Mouse (Mus musculus) lung, embryonic 15.5 days (tissue): ENCODE data around the gene 1110051M20Rik. TPM values are rescaled to one million over a fixed set of nuclear protein-coding genes. Genes with fewer than 3 reads are reported as not detected.
A peak's percentile ranks its signal among the peaks of the same experiment; 100 is the strongest.

Experiments used
- ATAC-seq: fragments of 200-750 bp; cut with Nextera tagmentation; 2 replicates; pipeline ENCODE4 v1.8.0; 2017; ENCODE audit warnings: moderate number of reproducible peaks, borderline replicate concordance; ENCODE audit not compliant: low FRiP score, low TSS enrichment; ENCODE audit errors: extremely low read depth
- H3K27ac ChIP-seq: fragments of 300-500 bp; sonication (generic); 2 replicates; pipeline ENCODE4 v1.5.1; 2015; ENCODE audit warnings: moderate library complexity, mild to moderate bottlenecking, inconsistent platforms
- H3K27me3 ChIP-seq: fragments of 300-500 bp; sonication (generic); 2 replicates; pipeline ENCODE4 v1.6.1; 2015; ENCODE audit warnings: inconsistent platforms
- H3K36me3 ChIP-seq: fragments of 300-500 bp; sonication (generic); 2 replicates; pipeline ENCODE4 v1.6.1; 2015; ENCODE audit warnings: inconsistent platforms
- H3K4me1 ChIP-seq: fragments of 300-500 bp; sonication (generic); 2 replicates; pipeline ENCODE4 v1.6.1; 2015; ENCODE audit warnings: inconsistent platforms
- H3K4me2 ChIP-seq: fragments of 300-500 bp; sonication (generic); 2 replicates; pipeline ENCODE4 v1.6.1; 2015; ENCODE audit warnings: inconsistent platforms, mild to moderate bottlenecking, moderate library complexity
- H3K4me3 ChIP-seq: fragments of 300-500 bp; sonication (generic); 2 replicates; pipeline ENCODE4 v1.5.1; 2015; ENCODE audit warnings: mild to moderate bottlenecking, inconsistent platforms
- H3K9ac ChIP-seq: fragments of 300-500 bp; sonication (generic); 2 replicates; pipeline ENCODE4 v1.6.1; 2015; ENCODE audit warnings: inconsistent platforms
- H3K9me3 ChIP-seq: fragments of 300-500 bp; sonication (generic); 2 replicates; pipeline ENCODE4 v1.6.1; 2016; ENCODE audit warnings: inconsistent platforms
- WGBS: fragments of 180-500 bp; shearing (Covaris S2); methylation state at CpG from one replicate; pipeline ENCODE4 v1.1.7; 2015; 5-methylcytosine and 5-hydroxymethylcytosine counted together
- polyA plus RNA-seq: library from polyadenylated mRNA; unstranded; fragments of >200 nt; fragmentation: Nextera tagmentation; extraction: Ambion mirVana; gene quantifications from 2 replicates; pipeline ENCODE4 v1.2.1, GENCODE M21; 2015

The 1110051M20Rik gene
- polyA plus RNA-seq, 1 experiment from 2014 or later: 66.8 TPM

GRCm38 (mm10) chr2:91470055-91470647, 25.6 kb upstream of the 1110051M20Rik start:
- H3K27me3 ChIP-seq: no peaks in the 10 kb centered on the region
- no peaks in the 10 kb centered on the region for H3K9me3 ChIP-seq
- peaks cover 32% of the 10 kb centered on the region for H3K36me3 ChIP-seq
- H3K4me1 ChIP-seq: peaks cover 25% of the 10 kb centered on the region
- no peak overlapping the region for H3K4me3 ChIP-seq
- 52% methylated on average over 7 of the region's 7 CpGs for WGBS
- no peak for ATAC-seq
- H3K27ac ChIP-seq: no peak overlapping the region
- H3K4me2 ChIP-seq: no peak overlapping the region
- no peak overlapping the region for H3K9ac ChIP-seq

- WGBS: 43% methylated on average over 8 of the region's 8 CpGs
- Histone ChIP-seq H3K27me3 (no peaks in the 10 kb centered on the region), H3K27ac (peak overlapping the region; percentile 46), H3K4me1 (peaks cover 27% of the 10 kb centered on the region), H3K36me3 (peaks cover 9% of the 10 kb centered on the region), H3K4me2 (no peak overlapping the region; the same call in 1 of the 2 replicates), H3K4me3 (no peak overlapping the region), H3K9ac (no peak overlapping the region), H3K9me3 (no peaks in the 10 kb centered on the region)
- no peak for ATAC-seq
Measured at GRCm38 (mm10) chr2:91467613-91468012, 23.1 kb upstream of the 1110051M20Rik start.

GRCm38 (mm10) chr2:91465934-91466333, 21.4 kb upstream of the 1110051M20Rik start:
- H3K4me2 ChIP-seq: no peak overlapping the region
- WGBS: 79% methylated on average over 3 of the region's 3 CpGs
- H3K9me3 ChIP-seq: no peaks in the 10 kb centered on the region
- no peak overlapping the region for H3K9ac ChIP-seq
- no peak for ATAC-seq
- H3K27me3 ChIP-seq: no peaks in the 10 kb centered on the region
- H3K36me3 ChIP-seq: no peaks in the 10 kb centered on the region
- no peak overlapping the region for H3K4me3 ChIP-seq
- H3K27ac ChIP-seq: no peak overlapping the region
- H3K4me1 ChIP-seq: peaks cover 43% of the 10 kb centered on the region

GRCm38 (mm10) chr2:91462681-91463080, 18.2 kb upstream of the 1110051M20Rik start:
- Histone ChIP-seq H3K27ac (peak overlapping the region; percentile 64; the same call in 1 of the 2 replicates), H3K9ac (peak overlapping the region; percentile 15), H3K27me3 (no peaks in the 10 kb centered on the region), H3K4me3 (no peak overlapping the region), H3K36me3 (no peaks in the 10 kb centered on the region), H3K9me3 (no peaks in the 10 kb centered on the region), H3K4me2 (peak overlapping the region; percentile 21; the same call in 1 of the 2 replicates), H3K4me1 (peaks cover 54% of the 10 kb centered on the region)
- ATAC-seq: no peak
- WGBS: 26% methylated on average over 12 of the region's 12 CpGs

GRCm38 (mm10) chr2:91462196-91462595, 17.7 kb upstream of the 1110051M20Rik start:
- Histone ChIP-seq H3K4me1 (peaks cover 49% of the 10 kb centered on the region), H3K4me3 (no peak overlapping the region), H3K4me2 (peak overlapping the region; percentile 21; the same call in 1 of the 2 replicates), H3K27ac (peak overlapping the region; percentile 64), H3K27me3 (no peaks in the 10 kb centered on the region), H3K9me3 (no peaks in the 10 kb centered on the region), H3K9ac (peak overlapping the region; percentile 6; the same call in 1 of the 2 replicates), H3K36me3 (no peaks in the 10 kb centered on the region)
- no peak for ATAC-seq
- WGBS: 15% methylated on average over 2 of the region's 2 CpGs

GRCm38 (mm10) chr2:91461341-91461740, 16.8 kb upstream of the 1110051M20Rik start:
- peaks cover 52% of the 10 kb centered on the region for H3K4me1 ChIP-seq
- peak overlapping the region; percentile 64 for H3K27ac ChIP-seq
- no peaks in the 10 kb centered on the region for H3K9me3 ChIP-seq
- H3K4me2 ChIP-seq: peak overlapping the region; percentile 19; the same call in 1 of the 2 replicates
- no peak overlapping the region for H3K4me3 ChIP-seq
- WGBS: 38% methylated on average over 3 of the region's 3 CpGs
- ATAC-seq: no peak
- H3K27me3 ChIP-seq: no peaks in the 10 kb centered on the region
- H3K9ac ChIP-seq: no peak overlapping the region
- no peaks in the 10 kb centered on the region for H3K36me3 ChIP-seq

- no peak for ATAC-seq
- Histone ChIP-seq H3K4me1 (peaks cover 54% of the 10 kb centered on the region), H3K4me2 (no peak overlapping the region), H3K9me3 (no peaks in the 10 kb centered on the region), H3K27me3 (no peaks in the 10 kb centered on the region), H3K9ac (no peak overlapping the region), H3K27ac (no peak overlapping the region), H3K36me3 (no peaks in the 10 kb centered on the region), H3K4me3 (no peak overlapping the region)
- WGBS: 59% methylated on average over 7 of the region's 7 CpGs
Measured at GRCm38 (mm10) chr2:91460771-91461170, 16.3 kb upstream of the 1110051M20Rik start.

GRCm38 (mm10) chr2:91460076-91460475, 15.6 kb upstream of the 1110051M20Rik start:
- Histone ChIP-seq H3K27me3 (no peaks in the 10 kb centered on the region), H3K9me3 (no peaks in the 10 kb centered on the region), H3K4me2 (peak overlapping the region; percentile 74), H3K4me1 (peaks cover 60% of the 10 kb centered on the region), H3K36me3 (no peaks in the 10 kb centered on the region), H3K4me3 (peak overlapping the region; percentile 72; the same call in 1 of the 2 replicates), H3K9ac (no peak overlapping the region), H3K27ac (peak overlapping the region; percentile 96; the same call in 1 of the 2 replicates)
- 86% methylated on average over 6 of the region's 6 CpGs for WGBS
- no peak for ATAC-seq

GRCm38 (mm10) chr2:91458673-91459391, 14.3 kb upstream of the 1110051M20Rik start:
- Histone ChIP-seq H3K9me3 (no peaks in the 10 kb centered on the region), H3K4me1 (peaks cover 59% of the 10 kb centered on the region), H3K27ac (peak overlapping the region; percentile 96), H3K4me2 (peak overlapping the region; percentile 74), H3K36me3 (no peaks in the 10 kb centered on the region), H3K4me3 (peak overlapping the region; percentile 72), H3K9ac (peak overlapping the region; percentile 79), H3K27me3 (no peaks in the 10 kb centered on the region)
- peak; percentile 37 for ATAC-seq
- under 1% methylated on average over 32 of the region's 32 CpGs for WGBS

GRCm38 (mm10) chr2:91458252-91458672, 13.8 kb upstream of the 1110051M20Rik start:
- peak; percentile 41; the same call in 1 of the 2 replicates for ATAC-seq
- H3K4me1 ChIP-seq: peaks cover 53% of the 10 kb centered on the region
- no peaks in the 10 kb centered on the region for H3K9me3 ChIP-seq
- H3K27ac ChIP-seq: peak overlapping the region; percentile 96
- no peaks in the 10 kb centered on the region for H3K27me3 ChIP-seq
- under 1% methylated on average over 21 of the region's 21 CpGs for WGBS
- peak overlapping the region; percentile 79 for H3K9ac ChIP-seq
- peak overlapping the region; percentile 74 for H3K4me2 ChIP-seq
- H3K36me3 ChIP-seq: no peaks in the 10 kb centered on the region
- peak overlapping the region; percentile 72 for H3K4me3 ChIP-seq

GRCm38 (mm10) chr2:91457656-91458251, 13.2 kb upstream of the 1110051M20Rik start:
- H3K9me3 ChIP-seq: no peaks in the 10 kb centered on the region
- 0% methylated on average over 40 of the region's 45 CpGs for WGBS
- peaks cover 50% of the 10 kb centered on the region for H3K4me1 ChIP-seq
- H3K27me3 ChIP-seq: no peaks in the 10 kb centered on the region
- H3K27ac ChIP-seq: peak overlapping the region; percentile 96
- ATAC-seq: peak; percentile 40
- H3K4me2 ChIP-seq: peak overlapping the region; percentile 74
- peak overlapping the region; percentile 79 for H3K9ac ChIP-seq
- peak overlapping the region; percentile 72 for H3K4me3 ChIP-seq
- H3K36me3 ChIP-seq: no peaks in the 10 kb centered on the region
